Mouse (Mus musculus): Measurements from ENCODE around the gene Kel.

The Kel gene

GRCm38 (mm10) chr6:41643227-41643626 lies 60.9 kb downstream of the Kel start:
- no peak for DNase-seq

GRCm38 (mm10) chr6:41642765-41643164 lies 61.4 kb downstream of the Kel start:
- no peak for DNase-seq

DNA sequence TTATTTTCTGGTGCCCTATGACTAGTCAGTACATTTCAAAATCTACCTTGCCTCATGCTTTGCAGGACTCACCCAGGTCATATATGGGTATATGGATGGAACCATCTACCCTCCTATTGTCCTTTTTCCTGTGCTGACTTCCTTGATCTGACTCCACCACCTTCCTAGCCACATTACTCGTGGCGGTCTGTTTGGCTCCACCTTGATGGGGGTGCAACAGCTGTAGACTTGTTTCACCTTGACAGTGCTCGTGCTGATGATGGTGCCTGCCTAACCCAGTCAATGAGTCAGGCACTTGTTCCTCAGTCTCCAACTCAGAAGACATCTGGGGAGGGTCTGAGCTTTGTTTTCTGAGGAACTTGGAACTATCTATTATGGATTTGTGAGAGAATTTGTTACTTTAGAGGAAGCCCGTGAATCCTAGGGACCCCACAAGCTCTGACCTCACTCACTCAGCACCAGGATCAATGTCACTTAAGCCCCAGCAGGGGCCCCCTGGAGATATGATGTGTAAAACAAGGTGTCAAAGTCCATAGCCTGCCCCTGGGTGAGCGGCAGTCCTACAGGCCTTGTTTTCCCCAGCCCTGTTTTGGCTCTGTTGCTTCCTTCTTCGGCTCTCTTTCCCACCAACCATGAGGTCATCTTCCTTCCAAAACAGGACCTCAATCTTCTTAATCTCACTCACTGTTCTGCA lies 62.8 kb downstream of the Kel start:
- no peak for DNase-seq

- DNase-seq, result no peak
Measured at GRCm38 (mm10) chr6:41640449-41640848, 63.7 kb downstream of the Kel start.

- no peak for DNase-seq
Measured at GRCm38 (mm10) chr6:41637927-41638506, 66.1 kb downstream of the Kel start.

DNA sequence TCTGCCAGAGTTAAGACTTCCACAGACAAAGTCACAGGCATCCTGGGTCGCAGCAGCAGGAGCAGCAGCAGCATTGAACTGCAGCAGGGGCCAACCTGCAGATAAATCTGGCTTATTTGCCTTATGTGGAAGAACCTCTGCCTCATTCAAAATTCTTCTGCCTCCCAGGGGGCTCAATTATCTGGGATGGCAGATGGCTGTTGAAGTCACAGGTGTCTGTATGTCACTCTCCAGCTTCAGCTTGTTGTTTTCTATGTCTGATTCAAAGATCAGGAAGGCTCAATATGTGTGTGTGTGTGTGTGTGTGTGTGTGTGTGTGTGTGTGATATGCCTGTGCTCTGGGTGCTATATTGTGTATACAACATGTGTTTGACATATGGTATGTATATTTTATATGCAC lies 66.7 kb downstream of the Kel start:
- no peak for DNase-seq

Measured in right cerebral cortex, postnatal 4 days (tissue).